Comparison of ENCODE assay signal across 10 mouse cellular contexts in genomic region chr2:73965595-73965994, GRCm38 (mm10). TPM values are rescaled to one million over a fixed set of nuclear protein-coding genes. Genes with fewer than 3 reads are reported as not detected.
DNase-seq lines count a peak whose midpoint lies in the region; ATAC-seq and TF ChIP-seq lines count a peak whose summit lies in the region.
"Had no signal": no experiment of that assay in that cellular context is flagged by ENCODE, and none has a peak within 500 bp of the region (broad histone marks: within the 10 kb centered on the region; RNA-seq: fewer than 3 reads in every experiment).

No protein-coding gene starts in this region.

- H3K4me3 ChIP-seq in liver, adult 2 months (ENCODE audit: insufficient read depth, low read depth, low read length) = no peak overlapping the region
- no peak overlapping the region for H3K4me3 ChIP-seq in liver, embryonic 11.5 days (ENCODE audit: low read depth, low read length)
- no peak overlapping the region for H3K4me3 ChIP-seq in embryonic facial prominence, embryonic 14.5 days (ENCODE audit: low read depth, low read length)
- H3K4me3 ChIP-seq: liver, embryonic 15.5 days had no signal

- H3K36me3 ChIP-seq in liver, adult 2 months (ENCODE audit: control insufficient read depth, insufficient read depth, low read length) = no peaks in the 10 kb centered on the region
- H3K36me3 ChIP-seq in liver, embryonic 11.5 days (ENCODE audit: control insufficient read depth, insufficient read depth, low read length) = no peaks in the 10 kb centered on the region
- no peaks in the 10 kb centered on the region for H3K36me3 ChIP-seq in embryonic facial prominence, embryonic 14.5 days (ENCODE audit: control insufficient read depth, insufficient read depth, low read length)
- H3K36me3 ChIP-seq: G1E; liver, embryonic 15.5 days had no signal

- WGBS in liver, adult 2 months = 8% methylated on average over 4 of the region's 4 CpGs
- WGBS in liver, embryonic 11.5 days = 13% methylated on average over 4 of the region's 4 CpGs
- WGBS in embryonic facial prominence, embryonic 14.5 days = 10% methylated on average over 4 of the region's 4 CpGs

- TF ChIP-seq POLR2A in liver, adult 2 months (IDR thresholded peaks at IDR 0.05; ENCODE audit: extremely low read depth, insufficient read depth, low read length) = no peak

- DNase-seq in frontal cortex, postnatal 36 days (ENCODE audit: low spot score in 2 of 2) = peak; percentile 29 to 32
- peak; percentile 32 for DNase-seq in liver, adult 2 months (ENCODE audit: extremely low read depth, low read depth, low spot score)
- no peak for DNase-seq in liver, embryonic 11.5 days (ENCODE audit: low spot score)
- DNase-seq in adrenal gland, postnatal 14 days = peak; percentile 51
- DNase-seq in embryonic facial prominence, embryonic 14.5 days (ENCODE audit: low spot score) = peak; percentile 54
- DNase-seq in lung, postnatal 25 days (ENCODE audit: low spot score) = peak; percentile 20

- no peak overlapping the region for H3K9ac ChIP-seq in liver, adult 2 months (ENCODE audit: low read depth, low read length)
- H3K9ac ChIP-seq in liver, embryonic 11.5 days (ENCODE audit: low read depth, low read length) = no peak overlapping the region
- no peak overlapping the region for H3K9ac ChIP-seq in embryonic facial prominence, embryonic 14.5 days (ENCODE audit: low read depth, low read length)
- H3K9ac ChIP-seq: liver, embryonic 15.5 days had no signal

- no peak overlapping the region for H3K27ac ChIP-seq in liver, adult 2 months (replicated peaks; ENCODE audit: insufficient read depth, low read depth, low read length)
- H3K27ac ChIP-seq in liver, embryonic 11.5 days (ENCODE audit: low read depth, low read length) = no peak overlapping the region
- H3K27ac ChIP-seq in embryonic facial prominence, embryonic 14.5 days (replicated peaks; ENCODE audit: low read depth, low read length) = no peak overlapping the region
- H3K27ac ChIP-seq: liver, embryonic 15.5 days had no signal

- H3K9me3 ChIP-seq in liver, embryonic 11.5 days (ENCODE audit: control insufficient read depth, low read length) = no peaks in the 10 kb centered on the region
- no peaks in the 10 kb centered on the region for H3K9me3 ChIP-seq in embryonic facial prominence, embryonic 14.5 days (ENCODE audit: control insufficient read depth, low read length)
- H3K9me3 ChIP-seq: G1E; liver, embryonic 15.5 days had no signal

- ATAC-seq in frontal cortex, adult (ENCODE audit: low TSS enrichment) = no peak
- ATAC-seq in liver, embryonic 11.5 days (replicated peaks; ENCODE audit: low FRiP score) = no peak
- no peak for ATAC-seq in embryonic facial prominence, embryonic 14.5 days (ENCODE audit: low read depth)
- ATAC-seq in activated CD4-positive, CD25-positive, alpha-beta regulatory T cell, adult 4 months = no peak

- no peaks in the 10 kb centered on the region for H3K79me2 ChIP-seq in liver, adult 2 months (ENCODE audit: control insufficient read depth, insufficient read depth, low read length)

- peak; percentile 44; the same call in 1 of the 2 replicates for TF ChIP-seq CTCF in liver, adult 2 months (IDR thresholded peaks at IDR 0.05; ENCODE audit: low read depth, low read length)

- no peaks in the 10 kb centered on the region for H3K4me1 ChIP-seq in liver, adult 2 months (ENCODE audit: control insufficient read depth, insufficient read depth, low read length)
- H3K4me1 ChIP-seq in liver, embryonic 11.5 days (replicated peaks; ENCODE audit: control insufficient read depth, insufficient read depth, low read length) = no peaks in the 10 kb centered on the region
- no peaks in the 10 kb centered on the region for H3K4me1 ChIP-seq in embryonic facial prominence, embryonic 14.5 days (ENCODE audit: control insufficient read depth, insufficient read depth, low read length)
- H3K4me1 ChIP-seq: liver, embryonic 15.5 days had no signal

- no peaks in the 10 kb centered on the region for H3K27me3 ChIP-seq in liver, adult 2 months (ENCODE audit: control insufficient read depth, insufficient read depth, low read length)
- H3K27me3 ChIP-seq in liver, embryonic 11.5 days (replicated peaks; ENCODE audit: control insufficient read depth, insufficient read depth, low read length) = 0 out of 2 replicates have a peak, but pooled peaks cover 4% of the 10 kb centered on the region
- 0 out of 2 replicates have a peak, but pooled peaks cover 6% of the 10 kb centered on the region for H3K27me3 ChIP-seq in embryonic facial prominence, embryonic 14.5 days (replicated peaks; ENCODE audit: control insufficient read depth, insufficient read depth, low read length)

- H3K4me2 ChIP-seq in liver, embryonic 11.5 days = no peak overlapping the region
- no peak overlapping the region for H3K4me2 ChIP-seq in embryonic facial prominence, embryonic 14.5 days (ENCODE audit: low read depth, low read length)
- H3K4me2 ChIP-seq: liver, embryonic 15.5 days had no signal

RNA-seq across cellular contexts. Expression of gene Atp5g3, which starts 54.5 kb away (rescaled TPM):
- 380 and 510 TPM in 2 replicates for total RNA-seq in liver, adult 2 months (2014; rRNA removed)
- polyA plus RNA-seq in liver, adult 2 months (2012; rRNA removed) = 749 and 835 TPM in 2 replicates
- polyA plus RNA-seq in liver, embryonic 11.5 days (2014; fragmentation: Nextera tagmentation; extraction: Ambion mirVana) = 1,057 and 1,087 TPM in 2 replicates
- total RNA-seq in adrenal gland, postnatal 14 days (2021) = 626 and 643 TPM in 2 replicates
- polyA plus RNA-seq in embryonic facial prominence, embryonic 14.5 days (2014; fragmentation: Nextera tagmentation; extraction: Ambion mirVana) = 1,143 and 1,216 TPM in 2 replicates
- 100 to 1,000 TPM; 453 to 464 TPM for polyA plus RNA-seq in activated CD4-positive, CD25-positive, alpha-beta regulatory T cell, adult 4 months (2017; shearing (Covaris generic))
